Mouse (Mus musculus): ENCODE data around the gene Hoxd8.
A peak's percentile ranks its signal among the peaks of the same experiment; 100 is the strongest.

The Hoxd8 gene

DNA sequence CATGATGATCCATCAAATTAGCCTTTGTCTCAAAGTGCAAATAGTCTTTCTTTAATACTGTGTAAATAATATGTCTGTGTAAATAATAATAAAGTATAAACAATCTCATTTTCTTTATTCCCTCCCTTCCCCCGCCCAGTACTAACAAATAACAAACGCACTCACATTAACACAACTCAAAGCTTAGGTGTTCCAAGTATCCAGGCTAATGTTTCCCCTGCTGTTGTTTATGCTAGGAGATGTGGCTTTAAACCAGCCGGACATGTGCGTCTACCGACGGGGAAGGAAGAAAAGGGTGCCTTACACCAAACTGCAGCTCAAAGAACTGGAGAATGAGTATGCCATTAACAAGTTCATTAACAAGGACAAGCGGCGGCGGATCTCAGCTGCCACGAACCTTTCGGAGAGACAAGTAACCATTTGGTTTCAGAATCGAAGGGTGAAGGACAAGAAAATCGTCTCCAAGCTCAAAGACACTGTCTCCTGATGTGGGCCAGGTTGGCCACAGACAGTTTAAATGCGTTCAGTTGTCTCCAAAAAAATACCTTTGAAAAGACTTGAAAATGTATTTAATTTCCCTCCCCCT lies 34.7 kb upstream of the Hoxd8 start:
- DNase-seq (ENCODE audit: low read depth): no peak

DNA sequence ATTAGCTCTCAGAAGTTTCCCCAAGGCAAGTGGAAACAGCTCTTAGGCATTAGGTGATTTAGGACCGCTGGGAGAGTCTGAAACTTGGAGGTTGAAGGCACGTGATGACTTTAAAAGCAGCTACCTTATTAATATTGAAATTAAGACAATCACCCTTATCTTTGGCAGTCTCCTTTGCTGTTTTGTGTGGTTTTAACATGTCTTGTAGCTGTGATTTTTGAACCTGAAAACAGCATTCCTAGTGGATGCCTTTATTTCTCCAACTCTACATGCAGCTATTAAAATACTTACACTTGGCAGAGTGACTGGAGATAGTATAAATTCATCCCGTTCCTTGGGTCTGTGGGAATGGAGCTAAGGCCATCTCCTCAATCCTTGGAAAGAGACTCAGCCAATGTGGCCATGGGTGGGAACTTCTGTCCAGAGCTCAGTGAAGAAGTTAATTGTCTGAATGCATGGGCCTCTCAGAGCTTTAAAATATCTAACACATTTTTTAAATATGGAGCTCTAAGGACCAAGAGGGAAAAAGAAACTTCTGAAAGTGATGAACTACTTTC lies 33.7 kb upstream of the Hoxd8 start:
- no peak for DNase-seq (ENCODE audit: low read depth)

DNA sequence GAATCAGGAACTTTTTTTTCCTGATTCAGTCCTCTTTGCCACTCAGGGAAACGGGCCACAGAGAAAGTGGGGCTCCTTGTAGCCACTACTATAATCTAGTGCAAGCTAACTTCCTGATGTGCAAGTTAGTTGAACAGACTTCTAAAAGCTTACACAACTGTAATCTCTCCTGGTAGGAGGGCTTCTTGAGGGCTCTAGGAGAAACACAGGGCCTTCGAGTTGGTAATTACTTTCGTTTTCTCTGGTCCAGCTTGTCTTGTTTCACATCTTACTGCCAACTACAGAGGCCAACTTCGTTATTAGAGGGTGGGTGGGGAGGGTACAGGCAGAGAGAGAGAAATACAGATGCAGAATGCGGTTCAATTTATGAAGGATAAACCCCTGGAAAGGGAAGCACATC lies 32.6 kb upstream of the Hoxd8 start:
- DNase-seq (ENCODE audit: low read depth): no peak

GRCm38 (mm10) chr2:74672481-74673362 lies 31.7 kb upstream of the Hoxd8 start:
- peak; percentile 67 for DNase-seq (ENCODE audit: low read depth)

DNA sequence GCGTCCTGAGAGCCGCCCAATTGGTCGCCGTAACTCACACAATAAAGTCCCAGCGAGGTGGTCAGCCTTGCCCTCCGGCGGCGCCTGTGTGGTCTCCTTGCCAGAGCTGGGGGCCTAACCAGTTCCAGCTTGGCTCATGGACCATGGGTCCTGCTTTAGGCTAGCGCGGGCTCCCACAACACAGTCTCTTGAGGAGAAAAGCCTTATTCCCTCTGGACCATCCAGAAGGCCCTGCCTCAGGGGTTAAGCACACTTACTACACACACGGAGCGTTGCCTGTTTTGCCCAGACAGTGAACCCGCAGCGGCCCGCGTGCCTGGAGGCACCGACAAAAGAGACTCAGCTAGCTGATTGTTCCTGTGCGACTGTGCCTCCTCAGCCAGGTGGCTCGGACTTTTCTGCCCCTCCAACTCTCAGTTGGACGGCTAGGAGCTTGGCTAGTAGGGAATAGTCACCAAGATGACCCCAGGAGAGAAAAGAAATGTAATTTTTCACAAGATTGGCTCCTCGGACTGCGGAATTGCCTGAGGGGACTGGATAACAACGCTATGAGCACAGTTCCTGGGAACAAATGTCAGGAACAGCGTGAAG lies 30.5 kb upstream of the Hoxd8 start:
- no peak for DNase-seq (ENCODE audit: low read depth)

DNA sequence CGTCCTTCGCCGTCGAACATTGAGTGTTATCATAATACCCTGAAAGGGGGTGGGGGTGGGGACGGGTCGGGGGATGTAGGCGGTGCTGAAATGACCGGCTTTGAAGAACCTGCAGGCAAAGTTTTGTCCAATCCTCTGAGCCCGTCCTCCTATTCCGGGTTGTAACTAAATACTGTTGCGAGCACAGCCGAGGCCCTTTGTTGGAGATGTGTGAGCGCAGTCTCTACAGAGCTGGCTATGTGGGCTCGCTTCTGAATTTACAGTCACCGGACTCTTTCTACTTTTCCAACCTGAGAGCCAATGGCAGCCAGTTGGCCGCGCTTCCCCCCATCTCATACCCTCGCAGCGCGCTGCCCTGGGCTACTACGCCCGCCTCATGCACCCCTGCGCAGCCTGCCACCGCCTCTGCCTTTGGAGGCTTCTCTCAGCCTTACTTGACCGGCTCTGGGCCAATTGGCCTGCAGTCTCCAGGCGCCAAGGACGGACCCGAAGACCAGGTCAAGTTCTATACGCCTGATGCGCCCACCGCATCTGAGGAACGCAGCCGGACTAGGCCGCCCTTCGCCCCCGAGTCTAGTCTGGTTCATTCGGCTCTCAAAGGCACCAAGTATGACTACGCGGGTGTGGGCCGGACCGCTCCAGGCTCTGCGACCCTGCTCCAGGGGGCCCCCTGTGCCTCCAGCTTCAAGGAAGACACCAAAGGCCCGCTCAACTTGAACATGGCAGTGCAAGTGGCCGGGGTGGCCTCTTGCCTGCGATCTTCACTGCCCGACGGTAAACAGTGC lies 29.3 kb upstream of the Hoxd8 start, which contains the start of gene Hoxd12:
Hoxd12 (plus strand) TSS at position 133 of the 785 bp plus-strand sequence.
- no peak for DNase-seq (ENCODE audit: low read depth)

GRCm38 (mm10) chr2:74675666-74676282 lies 28.6 kb upstream of the Hoxd8 start:
- DNase-seq (ENCODE audit: low read depth): no peak

DNA sequence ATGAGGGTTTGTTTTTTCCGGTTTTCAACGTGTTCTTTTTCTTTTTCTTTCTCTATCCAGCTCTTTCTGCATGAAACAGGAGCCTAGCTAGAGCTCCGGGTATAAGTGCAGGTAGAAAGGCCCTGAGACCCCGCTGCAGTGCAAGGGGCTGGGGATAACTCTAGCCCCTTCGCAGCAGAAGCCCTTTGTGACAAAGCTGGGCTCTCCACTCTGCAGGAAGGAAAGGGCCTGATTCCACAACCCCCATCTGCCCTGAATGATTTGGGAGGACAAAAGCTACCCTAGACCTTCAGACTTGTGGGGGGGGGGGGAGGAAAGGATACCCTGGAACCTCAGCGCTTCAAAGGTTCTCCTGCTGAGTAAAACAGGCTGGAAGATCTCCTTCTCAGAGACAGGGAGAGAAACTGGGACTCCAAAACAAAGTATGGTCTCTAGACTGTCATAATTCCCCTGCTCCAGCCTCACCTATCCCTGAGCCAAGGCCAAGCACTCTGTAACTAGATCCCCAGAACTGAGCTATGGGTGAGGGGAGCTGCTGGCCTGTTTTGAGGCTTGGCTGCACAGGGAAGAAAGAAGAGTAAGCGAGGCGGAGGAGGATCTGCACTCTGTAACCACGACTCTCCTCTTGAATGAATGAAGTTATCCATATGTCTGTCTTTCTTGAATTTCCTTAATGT lies 27.9 kb upstream of the Hoxd8 start:
- no peak for DNase-seq (ENCODE audit: low read depth)

DNA sequence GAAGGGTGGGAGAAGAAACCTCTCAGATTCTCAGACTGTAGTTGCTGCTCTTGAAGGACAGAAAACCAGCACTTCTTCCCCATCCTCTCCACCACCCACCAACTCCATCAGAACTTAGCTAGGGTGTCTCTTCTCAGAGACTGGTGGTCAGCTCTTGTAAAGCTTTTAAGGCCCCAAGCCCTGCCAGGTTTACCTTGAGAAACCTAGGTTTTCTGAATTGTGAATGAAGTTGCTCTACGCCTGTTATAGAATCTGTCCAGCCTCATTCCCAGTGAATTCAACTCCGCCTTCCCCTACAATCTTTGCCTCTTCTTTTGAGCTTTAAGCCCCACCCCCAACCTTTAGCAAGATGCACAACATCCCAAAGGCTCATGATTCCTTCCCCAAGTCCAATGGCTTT lies 27.3 kb upstream of the Hoxd8 start:
- DNase-seq (ENCODE audit: low read depth): no peak

GRCm38 (mm10) chr2:74678891-74679595 lies 25.4 kb upstream of the Hoxd8 start, which contains the start of gene Hoxd11:
Gene Hoxd11 (plus strand): TSS chr2:74679557.
- no peak for DNase-seq (ENCODE audit: low read depth)

- DNase-seq (ENCODE audit: low read depth): no peak
Measured at GRCm38 (mm10) chr2:74679596-74679971, 24.8 kb upstream of the Hoxd8 start.

- no peak for DNase-seq (ENCODE audit: low read depth)
Measured at GRCm38 (mm10) chr2:74679980-74680379, 24.4 kb upstream of the Hoxd8 start.

- no peak for DNase-seq (ENCODE audit: low read depth)
Measured at GRCm38 (mm10) chr2:74680561-74681398, 23.6 kb upstream of the Hoxd8 start.

DNA sequence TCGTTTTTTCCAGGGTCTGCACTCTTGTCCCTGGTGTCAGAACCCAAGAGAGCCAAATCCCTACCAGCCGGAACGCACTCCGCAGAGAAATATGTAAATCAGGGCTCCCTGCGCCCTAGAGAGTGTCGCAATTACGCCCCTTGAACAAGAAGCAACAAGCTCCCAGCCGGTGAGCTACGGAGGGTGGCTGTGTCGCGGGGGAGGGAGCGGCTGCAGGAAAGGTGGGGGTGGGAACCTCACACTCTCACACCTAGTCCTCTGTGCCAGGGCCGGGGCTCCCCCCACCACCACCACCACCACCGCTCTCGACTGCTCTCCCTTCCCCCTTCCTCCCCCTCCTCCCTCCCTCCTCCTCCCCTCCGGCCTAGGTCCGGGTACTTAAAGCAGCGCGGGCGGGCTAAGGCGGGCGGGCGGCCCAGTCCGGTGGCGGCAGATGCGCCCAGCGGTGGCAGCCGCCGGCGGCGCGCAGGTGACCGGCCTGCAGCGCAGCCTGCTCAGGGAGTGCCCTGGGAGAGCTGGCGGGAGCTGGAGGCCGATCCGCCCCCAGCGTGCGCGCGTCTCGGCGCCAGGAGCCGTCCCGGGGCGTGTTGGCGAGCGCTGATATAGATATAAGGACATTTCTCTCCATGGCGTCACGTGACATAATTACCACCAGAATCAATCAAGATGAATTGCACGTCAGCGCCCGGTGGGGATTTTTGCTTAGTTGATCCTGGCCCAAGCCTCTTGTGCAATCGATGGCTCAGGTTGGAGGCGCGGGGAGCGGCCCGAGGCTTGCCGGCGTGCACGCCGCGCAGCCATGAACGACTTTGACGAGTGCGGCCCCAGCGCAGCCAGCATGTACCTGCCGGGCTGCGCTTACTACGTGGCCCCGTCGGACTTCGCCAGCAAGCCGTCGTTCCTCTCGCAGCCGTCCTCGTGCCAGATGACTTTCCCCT lies 22.6 kb upstream of the Hoxd8 start:
- DNase-seq (ENCODE audit: low read depth): no peak

DNA sequence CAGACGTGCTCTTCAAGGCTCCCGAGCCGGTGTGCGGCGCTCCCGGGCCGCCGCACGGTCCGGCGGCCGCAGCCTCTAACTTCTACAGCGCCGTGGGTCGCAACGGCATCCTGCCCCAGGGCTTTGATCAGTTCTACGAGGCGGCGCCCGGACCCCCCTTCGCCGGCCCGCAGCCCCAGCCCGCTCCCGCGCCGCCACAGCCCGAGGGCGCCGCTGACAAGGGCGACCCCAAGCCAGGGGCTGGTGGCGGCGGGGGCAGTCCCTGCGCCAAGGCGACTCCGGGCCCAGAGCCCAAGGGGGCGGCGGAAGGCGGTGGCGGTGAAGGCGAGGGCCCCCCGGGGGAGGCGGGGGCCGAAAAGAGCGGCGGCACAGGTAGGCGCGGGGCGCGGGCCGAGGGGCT lies 21.6 kb upstream of the Hoxd8 start:
- no peak for DNase-seq (ENCODE audit: low read depth)

- DNase-seq (ENCODE audit: low read depth): no peak
Measured at GRCm38 (mm10) chr2:74683471-74683951, 20.9 kb upstream of the Hoxd8 start.

DNA sequence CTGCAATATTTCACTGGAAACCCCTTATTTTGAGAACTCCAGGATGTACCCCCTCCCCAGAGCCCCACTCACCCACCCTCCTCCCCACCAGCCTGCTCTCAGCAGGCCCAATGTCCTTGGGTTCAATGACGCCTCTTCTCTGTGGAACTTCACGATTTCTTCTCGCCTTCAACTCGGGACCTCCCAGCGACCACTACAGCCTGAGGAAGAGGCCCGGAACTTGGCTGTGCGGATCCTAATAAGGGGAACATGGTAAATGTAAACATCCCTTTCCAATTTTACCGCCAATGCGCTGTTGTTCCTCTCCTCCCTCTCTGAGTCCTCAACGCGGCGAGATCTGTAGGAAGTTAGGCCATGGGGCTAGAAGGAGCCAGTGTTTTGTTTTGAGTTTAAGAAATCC lies 20.3 kb upstream of the Hoxd8 start:
- no peak for DNase-seq (ENCODE audit: low read depth)

DNA sequence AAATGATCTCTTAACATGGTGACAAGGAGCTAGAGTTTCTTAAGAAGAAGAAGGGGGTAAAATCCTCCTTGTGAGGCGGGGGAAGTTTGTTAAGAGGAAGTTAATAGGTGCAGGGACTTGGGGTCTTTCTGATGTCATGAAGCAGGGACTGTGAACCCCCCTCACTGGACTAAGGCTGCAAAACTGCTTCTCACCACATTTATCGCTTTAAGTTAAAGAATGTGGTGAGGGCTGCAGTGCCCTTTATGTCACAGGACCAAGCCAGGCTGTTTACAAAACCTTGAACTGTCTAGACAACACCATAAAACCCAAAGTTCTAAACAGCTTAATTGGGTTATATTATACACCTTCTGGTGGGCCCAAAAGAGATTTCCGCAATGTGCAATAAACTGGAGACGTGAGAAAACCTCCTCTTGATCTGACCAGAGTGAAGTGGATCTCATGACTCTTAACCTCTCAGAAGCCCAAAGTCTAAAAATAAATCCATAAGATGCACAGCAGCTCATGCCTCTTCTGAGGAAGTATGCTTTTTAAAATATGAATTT lies 19.3 kb upstream of the Hoxd8 start:
- DNase-seq (ENCODE audit: low read depth): no peak

All from induced T-regulatory cell, adult 2 months (primary cell).